Mouse (Mus musculus) G1E (cell line): ENCODE measurements at regions not wholly inside any gene's neighbourhood (a gene's known extent, or its start where the extent isn't known, plus 50 kb on each side); places are given as distances from the start of the nearest gene placed in this dataset.

Source experiments
- CTCF ChIP-seq: IDR thresholded peaks from 2 replicates; pipeline ENCODE4 v1.5.1; 2012; ENCODE audit warnings: low read depth, low read length, inconsistent platforms, mixed read lengths
- POLR2AphosphoS5 ChIP-seq: IDR thresholded peaks from 2 replicates; pipeline ENCODE4 v1.6.1; 2012; ENCODE audit warnings: low read depth, low read length, inconsistent platforms; ENCODE audit not compliant: insufficient replicate concordance

DNA sequence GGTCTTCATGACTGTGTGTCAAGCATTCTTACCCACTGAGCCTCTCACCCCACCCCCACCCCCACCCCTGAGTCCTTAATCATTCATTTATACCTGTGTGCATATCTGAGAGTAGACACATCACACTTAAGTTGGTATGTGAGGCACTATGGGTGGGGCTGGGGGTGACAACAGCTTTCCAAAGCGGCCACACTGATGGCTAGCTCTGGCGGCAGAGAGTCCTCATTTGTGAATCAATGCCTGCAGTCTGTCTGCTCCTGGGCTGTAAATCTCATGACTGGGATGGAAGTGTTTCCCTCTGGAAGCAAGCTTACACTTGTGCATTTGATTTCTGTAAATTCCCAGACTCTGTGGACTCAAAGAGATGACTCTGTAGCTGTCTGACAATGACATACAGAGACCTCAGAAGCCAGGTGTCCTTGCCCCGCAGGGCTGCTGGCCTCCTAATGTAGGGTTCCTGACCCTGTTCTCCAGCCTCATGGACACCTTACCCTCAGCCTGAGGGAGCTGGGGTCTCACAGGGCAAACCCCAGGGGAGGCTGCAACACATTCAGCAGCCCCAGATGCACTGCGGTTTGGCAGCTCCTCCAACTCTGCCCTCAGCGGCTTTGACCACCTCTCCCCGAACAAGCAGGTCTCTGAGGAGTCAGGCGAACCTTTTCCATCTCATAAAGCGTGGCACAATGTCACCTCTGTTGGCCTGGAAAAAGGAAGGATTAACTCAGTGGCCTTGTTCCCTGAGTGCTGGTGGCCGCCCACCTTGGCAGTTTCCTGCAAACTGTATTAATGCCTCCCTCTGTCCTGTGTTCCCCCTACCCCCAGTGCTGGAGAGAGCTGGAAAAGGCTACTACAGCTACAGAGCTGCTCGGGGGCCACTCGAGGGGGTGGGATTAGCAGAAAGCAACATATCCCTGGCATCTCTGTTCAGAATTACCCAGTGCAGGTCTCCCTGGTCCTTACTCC is 439.4 kb downstream of the Rps24 start:
- TF ChIP-seq POLR2AphosphoS5, result no peak
- TF ChIP-seq CTCF, result no peak
